Mouse (Mus musculus): ENCODE data around the gene Nup85. TPM values are rescaled to one million over a fixed set of nuclear protein-coding genes. Genes with fewer than 3 reads are reported as not detected.

Nup85 gene
- polyA plus RNA-seq (2012; rRNA removed): 36.3 and 42.6 TPM in 2 replicates

DNA sequence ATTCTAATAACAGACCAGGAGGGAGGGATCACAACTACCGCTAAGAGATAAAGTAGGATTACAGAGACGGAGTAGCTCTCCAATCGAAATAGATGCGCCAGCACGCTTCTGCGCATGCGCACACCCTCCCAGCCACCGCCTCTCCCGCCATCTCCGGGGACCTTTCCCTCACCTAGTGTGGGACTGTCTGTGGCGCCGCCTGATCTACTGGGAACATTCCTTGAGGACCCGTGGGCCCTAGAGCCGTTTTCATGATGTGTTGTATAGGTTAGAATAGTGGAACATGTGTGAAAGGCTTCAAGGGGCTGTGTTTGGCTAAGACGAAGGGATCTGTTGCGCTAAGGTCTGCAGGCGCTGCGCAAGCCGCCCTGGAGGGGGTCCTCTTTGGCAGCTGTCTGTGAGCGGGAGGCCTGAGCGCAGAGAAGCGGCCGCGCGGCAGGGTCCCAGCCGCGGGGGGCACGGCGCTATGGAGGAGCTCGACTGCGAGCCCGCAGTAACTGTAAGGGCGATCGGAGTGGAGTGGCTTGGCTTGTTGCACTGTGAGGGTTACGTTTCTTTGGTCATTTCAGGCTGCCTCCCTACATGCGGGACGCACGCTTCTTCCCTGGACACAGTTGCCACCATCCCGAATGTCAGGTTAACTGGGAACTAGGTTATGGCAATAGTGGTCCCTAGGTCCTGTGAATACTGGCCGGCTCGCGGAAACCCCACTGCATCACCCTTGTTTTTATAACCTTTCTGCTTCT, at the start of gene Nup85:
Gene Nup85 (plus strand): TSS at position 371 of the 746 bp plus-strand sequence.
- H3K27me3 ChIP-seq (ENCODE audit: control insufficient read depth, insufficient read depth, low read length): no peaks in the 10 kb centered on the region
- TF ChIP-seq POLR2A (IDR thresholded peaks at IDR 0.05; ENCODE audit: control insufficient read depth, low read depth, low read length) (peak; percentile 78), CTCF (IDR thresholded peaks at IDR 0.05; ENCODE audit: control insufficient read depth, insufficient read depth, insufficient replicate concordance, low read depth, low read length) (no peak)
- no peaks in the 10 kb centered on the region; the same call in 1 of the 2 replicates for H3K4me1 ChIP-seq (ENCODE audit: control insufficient read depth, insufficient read depth, low read length)
- H3K4me3 ChIP-seq (ENCODE audit: control insufficient read depth, low read depth, low read length): peak within 1 kb of the TSS; percentile 97
- H3K27ac ChIP-seq (ENCODE audit: control insufficient read depth, insufficient read depth, low read depth, low read length): peak within 1 kb of the TSS; percentile 85
- peaks cover 2% of the 10 kb centered on the region for H3K36me3 ChIP-seq (ENCODE audit: control insufficient read depth, insufficient read depth, low read length)

- H3K27ac ChIP-seq (ENCODE audit: control insufficient read depth, insufficient read depth, low read depth, low read length): no peak overlapping the region
- H3K4me3 ChIP-seq (ENCODE audit: control insufficient read depth, low read depth, low read length): peak overlapping the region; percentile 83
- peaks cover 21% of the 10 kb centered on the region for H3K4me1 ChIP-seq (ENCODE audit: control insufficient read depth, insufficient read depth, low read length)
- H3K36me3 ChIP-seq (ENCODE audit: control insufficient read depth, insufficient read depth, low read length): no peaks in the 10 kb centered on the region
- no peaks in the 10 kb centered on the region for H3K27me3 ChIP-seq (ENCODE audit: control insufficient read depth, insufficient read depth, low read length)
- TF ChIP-seq CTCF (IDR thresholded peaks at IDR 0.05; ENCODE audit: control insufficient read depth, insufficient read depth, insufficient replicate concordance, low read depth, low read length): no peak
- TF ChIP-seq POLR2A (IDR thresholded peaks at IDR 0.05; ENCODE audit: control insufficient read depth, low read depth, low read length): no peak
These were observed 49.2 kb upstream of the Nup85 start for GRCm38 (mm10) chr11:115515021-115515420.

GRCm38 (mm10) chr11:115516942-115517341, 47.3 kb upstream of the Nup85 start:
- Histone ChIP-seq H3K27ac (ENCODE audit: control insufficient read depth, insufficient read depth, low read depth, low read length) (no peak overlapping the region), H3K27me3 (ENCODE audit: control insufficient read depth, insufficient read depth, low read length) (no peaks in the 10 kb centered on the region), H3K4me3 (ENCODE audit: control insufficient read depth, low read depth, low read length) (no peak overlapping the region), H3K4me1 (ENCODE audit: control insufficient read depth, insufficient read depth, low read length) (peaks cover 18% of the 10 kb centered on the region), H3K36me3 (ENCODE audit: control insufficient read depth, insufficient read depth, low read length) (no peaks in the 10 kb centered on the region)
- TF ChIP-seq CTCF (IDR thresholded peaks at IDR 0.05; ENCODE audit: control insufficient read depth, insufficient read depth, insufficient replicate concordance, low read depth, low read length) (no peak), POLR2A (IDR thresholded peaks at IDR 0.05; ENCODE audit: control insufficient read depth, low read depth, low read length) (no peak)

DNA sequence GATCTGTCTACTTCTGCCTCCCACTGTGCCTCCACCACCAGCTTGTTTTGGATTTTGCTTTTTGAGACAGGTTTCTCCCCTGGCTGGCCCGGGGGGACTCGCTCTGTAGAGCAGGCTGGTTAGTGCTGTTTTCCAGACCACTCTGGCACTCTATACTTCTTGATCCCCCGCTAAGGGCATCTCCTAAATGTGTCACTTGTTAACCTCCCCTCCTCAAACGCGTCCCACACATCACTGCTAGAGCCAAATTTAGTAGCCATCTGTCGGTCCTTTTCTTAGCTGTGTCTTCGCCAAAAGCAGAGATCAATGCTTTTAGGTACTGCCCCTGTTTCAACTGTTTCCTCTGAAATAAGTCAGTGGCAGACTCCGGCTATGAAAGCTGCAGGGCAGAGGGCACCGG, 45.5 kb upstream of the Nup85 start:
- Histone ChIP-seq H3K4me3 (ENCODE audit: control insufficient read depth, low read depth, low read length) (no peak overlapping the region), H3K36me3 (ENCODE audit: control insufficient read depth, insufficient read depth, low read length) (no peaks in the 10 kb centered on the region), H3K27me3 (ENCODE audit: control insufficient read depth, insufficient read depth, low read length) (no peaks in the 10 kb centered on the region), H3K4me1 (ENCODE audit: control insufficient read depth, insufficient read depth, low read length) (peaks cover 6% of the 10 kb centered on the region), H3K27ac (ENCODE audit: control insufficient read depth, insufficient read depth, low read depth, low read length) (0 out of 2 replicates have a peak overlapping the region, but pooled peaks have one; percentile 21)
- TF ChIP-seq CTCF (IDR thresholded peaks at IDR 0.05; ENCODE audit: control insufficient read depth, insufficient read depth, insufficient replicate concordance, low read depth, low read length) (no peak), POLR2A (IDR thresholded peaks at IDR 0.05; ENCODE audit: control insufficient read depth, low read depth, low read length) (no peak)

GRCm38 (mm10) chr11:115519581-115519980, 44.7 kb upstream of the Nup85 start:
- Histone ChIP-seq H3K4me3 (ENCODE audit: control insufficient read depth, low read depth, low read length) (no peak overlapping the region), H3K27ac (ENCODE audit: control insufficient read depth, insufficient read depth, low read depth, low read length) (no peak overlapping the region), H3K36me3 (ENCODE audit: control insufficient read depth, insufficient read depth, low read length) (no peaks in the 10 kb centered on the region), H3K27me3 (ENCODE audit: control insufficient read depth, insufficient read depth, low read length) (no peaks in the 10 kb centered on the region), H3K4me1 (ENCODE audit: control insufficient read depth, insufficient read depth, low read length) (peaks cover 6% of the 10 kb centered on the region)
- TF ChIP-seq CTCF (IDR thresholded peaks at IDR 0.05; ENCODE audit: control insufficient read depth, insufficient read depth, insufficient replicate concordance, low read depth, low read length): no peak
- TF ChIP-seq POLR2A (IDR thresholded peaks at IDR 0.05; ENCODE audit: control insufficient read depth, low read depth, low read length): no peak

DNA sequence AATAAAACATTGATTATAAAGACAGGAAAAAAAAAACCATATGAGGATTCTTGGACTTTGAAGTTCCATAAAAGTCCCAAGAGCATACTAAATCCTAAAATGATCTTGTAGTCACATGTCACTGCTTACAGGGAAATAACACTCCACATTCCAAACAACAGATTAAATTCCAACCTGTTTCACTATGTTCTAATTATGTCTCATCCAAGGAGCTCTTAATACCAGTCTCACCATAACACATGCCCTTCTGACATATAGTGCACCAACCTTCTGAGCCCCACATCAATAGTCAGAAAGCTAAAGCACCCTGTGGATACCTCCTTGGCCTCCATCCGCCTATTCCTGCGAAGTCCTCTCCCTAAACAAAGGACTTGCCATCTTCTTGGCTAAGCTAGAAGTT, 44.0 kb upstream of the Nup85 start:
- no peaks in the 10 kb centered on the region for H3K36me3 ChIP-seq (ENCODE audit: control insufficient read depth, insufficient read depth, low read length)
- TF ChIP-seq POLR2A (IDR thresholded peaks at IDR 0.05; ENCODE audit: control insufficient read depth, low read depth, low read length) (no peak), CTCF (IDR thresholded peaks at IDR 0.05; ENCODE audit: control insufficient read depth, insufficient read depth, insufficient replicate concordance, low read depth, low read length) (no peak)
- no peak overlapping the region for H3K4me3 ChIP-seq (ENCODE audit: control insufficient read depth, low read depth, low read length)
- H3K27me3 ChIP-seq (ENCODE audit: control insufficient read depth, insufficient read depth, low read length): no peaks in the 10 kb centered on the region
- peaks cover 3% of the 10 kb centered on the region for H3K4me1 ChIP-seq (ENCODE audit: control insufficient read depth, insufficient read depth, low read length)
- no peak overlapping the region for H3K27ac ChIP-seq (ENCODE audit: control insufficient read depth, insufficient read depth, low read depth, low read length)

- Histone ChIP-seq H3K4me3 (ENCODE audit: control insufficient read depth, low read depth, low read length) (no peak overlapping the region), H3K4me1 (ENCODE audit: control insufficient read depth, insufficient read depth, low read length) (no peaks in the 10 kb centered on the region; the same call in 1 of the 2 replicates), H3K36me3 (ENCODE audit: control insufficient read depth, insufficient read depth, low read length) (no peaks in the 10 kb centered on the region), H3K27ac (ENCODE audit: control insufficient read depth, insufficient read depth, low read depth, low read length) (no peak overlapping the region), H3K27me3 (ENCODE audit: control insufficient read depth, insufficient read depth, low read length) (no peaks in the 10 kb centered on the region)
- TF ChIP-seq CTCF (IDR thresholded peaks at IDR 0.05; ENCODE audit: control insufficient read depth, insufficient read depth, insufficient replicate concordance, low read depth, low read length) (no peak), POLR2A (IDR thresholded peaks at IDR 0.05; ENCODE audit: control insufficient read depth, low read depth, low read length) (no peak)
These were observed 43.2 kb upstream of the Nup85 start for GRCm38 (mm10) chr11:115521080-115521479.

All from testis, adult 2 months (tissue).